Mouse (Mus musculus) 416B (cell line): ENCODE measurements at regions not wholly inside any gene's neighbourhood (a gene's known extent, or its start where the extent isn't known, plus 50 kb on each side); places are given as distances from the start of the nearest gene placed in this dataset.

Source experiments
- DNase-seq: peaks from one replicate; pipeline ENCODE4 v3.0.0; 2011; ENCODE audit warnings: low read depth

GRCm38 (mm10) chr3:126292830-126293229 lies 70.7 kb upstream of the Arsj start:
- DNase-seq, result no peak

- peak; percentile 37 for DNase-seq
These were observed 69.8 kb upstream of the Arsj start for GRCm38 (mm10) chr3:126293645-126294044.

DNA sequence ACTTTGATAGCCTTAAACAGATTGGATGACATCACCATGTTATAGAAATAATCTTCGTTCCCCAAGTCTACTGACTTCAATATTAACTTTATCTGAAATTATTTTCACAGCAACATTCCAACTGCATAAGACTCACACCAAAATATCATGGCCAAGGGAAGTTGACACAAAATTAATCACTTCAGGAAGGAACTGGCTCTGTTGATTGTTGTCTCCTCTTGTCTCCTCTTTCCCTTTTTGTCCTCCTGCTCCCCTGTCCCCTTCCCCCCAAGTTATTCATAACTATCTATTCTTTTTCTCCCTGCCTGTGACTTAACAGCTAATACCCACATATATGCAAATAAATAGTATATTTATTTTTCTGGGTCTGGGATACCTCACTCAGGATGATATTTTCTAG lies 67.6 kb upstream of the Arsj start:
- DNase-seq, result peak; percentile 25

GRCm38 (mm10) chr3:126299257-126299656 lies 64.2 kb upstream of the Arsj start:
- DNase-seq, result peak; percentile 24

GRCm38 (mm10) chr3:126308303-126308702 lies 55.2 kb upstream of the Arsj start:
- DNase-seq, result no peak
